Mouse (Mus musculus): Measurements from ENCODE around the gene Tomm40.

- TF ChIP-seq CTCF (IDR thresholded peaks at IDR 0.05; ENCODE audit: low read depth) (no peak), EP300 (IDR thresholded peaks at IDR 0.05; ENCODE audit: low read depth) (no peak)
Measured at GRCm38 (mm10) chr7:19683771-19684201, 31.5 kb downstream of the Tomm40 start.
